Mouse (Mus musculus) C2C12 (cell line): ENCODE results near the gene Pycr2. TPM values are rescaled to one million over a fixed set of nuclear protein-coding genes. Genes with fewer than 3 reads are reported as not detected.
"Not testable (repeated sequence)": the region's sequence is repeated elsewhere in the genome, so short reads cannot be mapped to it uniquely, and the experiment has no call there.

ENCODE experiments used
- H3K27me3 ChIP-seq: one replicate; pipeline ENCODE4 v1.6.1; 2011; ENCODE audit not compliant: control insufficient read depth, insufficient read depth, insufficient read length
- H3K36me3 ChIP-seq: one replicate; pipeline ENCODE4 v1.6.1; 2011; ENCODE audit not compliant: control insufficient read depth, insufficient read depth
- H3K4me3 ChIP-seq: one replicate; pipeline ENCODE4 v1.5.1; 2011; ENCODE audit warnings: mild to moderate bottlenecking, control low read depth; ENCODE audit not compliant: poor library complexity, insufficient read depth, severe bottlenecking
- H3K79me2 ChIP-seq: one replicate; pipeline ENCODE4 v1.6.1; 2011; ENCODE audit not compliant: control insufficient read depth, insufficient read depth
- H3K79me3 ChIP-seq: one replicate; pipeline ENCODE4 v1.6.1; 2011; ENCODE audit warnings: low read depth, control low read depth
- H3ac ChIP-seq: one replicate; pipeline ENCODE3; 2011; ENCODE audit warnings: low read depth; ENCODE audit not compliant: control insufficient read depth, insufficient read length
- CEBPB ChIP-seq: IDR thresholded peaks from one replicate; pipeline ENCODE4 v1.6.1; 2011; ENCODE audit warnings: low read depth, mild to moderate bottlenecking, control low read depth, moderate library complexity
- CTCF ChIP-seq: IDR thresholded peaks from one replicate; pipeline ENCODE4 v1.5.1; 2011; ENCODE audit not compliant: control insufficient read depth, insufficient read depth, insufficient read length
- FOSL1 ChIP-seq: IDR thresholded peaks from one replicate; pipeline ENCODE4 v1.8.0; 2011; ENCODE audit warnings: mild to moderate bottlenecking, low read length; ENCODE audit not compliant: poor library complexity, insufficient read depth, severe bottlenecking
- MAX ChIP-seq: IDR thresholded peaks from one replicate; pipeline ENCODE4 v1.6.1; 2011; ENCODE audit warnings: mild to moderate bottlenecking, control low read depth
- MYOD1 ChIP-seq: IDR thresholded peaks from one replicate; pipeline ENCODE4 v1.6.1; 2011; ENCODE audit warnings: low read depth; ENCODE audit not compliant: control insufficient read depth, insufficient read length
- MYOG ChIP-seq: IDR thresholded peaks from one replicate; pipeline ENCODE4 v1.6.1; 2011; ENCODE audit not compliant: control insufficient read depth, insufficient read length; ENCODE audit errors: extremely low read depth
- USF1 ChIP-seq: IDR thresholded peaks from one replicate; pipeline ENCODE4 v1.6.1; 2011; ENCODE audit warnings: low read depth, mild to moderate bottlenecking, control low read depth, moderate library complexity
- polyA plus RNA-seq: library from polyadenylated mRNA; unstranded; fragments of >200 nt; fragmentation: generic; extraction: Trizol; gene quantifications from one replicate; pipeline ENCODE4 v1.2.1, GENCODE M21; 2012; ENCODE audit warnings: missing spikeins

Pycr2 gene
- polyA plus RNA-seq, 1 experiment, result 114 TPM

DNA sequence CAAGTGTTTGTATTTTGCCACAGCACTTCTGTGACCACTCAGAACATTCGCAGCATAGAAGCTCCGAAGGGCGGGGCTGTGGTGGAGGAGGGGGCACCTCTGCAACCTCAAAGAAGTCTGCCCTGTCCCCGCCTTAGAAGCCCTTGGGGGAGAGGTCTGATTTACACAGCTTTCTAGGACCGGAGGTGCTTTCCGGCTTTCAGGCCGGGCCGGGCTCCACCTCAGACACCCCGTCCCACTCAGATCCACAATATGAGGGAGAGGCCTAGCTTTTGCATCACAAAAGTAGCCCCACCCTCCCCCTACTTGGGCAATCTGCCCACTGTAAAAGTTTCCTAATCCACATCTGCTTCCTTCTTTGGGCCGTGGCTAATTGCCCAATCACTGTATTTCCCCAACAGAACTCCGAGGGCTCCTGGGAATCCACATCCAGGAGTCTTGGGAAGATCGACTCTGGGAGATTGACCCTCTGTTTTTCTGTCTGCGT lies 15.5 kb upstream of the Pycr2 start:
- H3K79me2 ChIP-seq, result no peaks in the 10 kb centered on the region
- H3K27me3 ChIP-seq, result peaks cover 20% of the 10 kb centered on the region
- TF ChIP-seq MAX, result no peak
- TF ChIP-seq CEBPB, result peak; percentile 52
- H3ac ChIP-seq, result no peak overlapping the region
- H3K4me3 ChIP-seq, result no peak overlapping the region
- H3K79me3 ChIP-seq, result no peaks in the 10 kb centered on the region
- H3K36me3 ChIP-seq, result no peaks in the 10 kb centered on the region

DNA sequence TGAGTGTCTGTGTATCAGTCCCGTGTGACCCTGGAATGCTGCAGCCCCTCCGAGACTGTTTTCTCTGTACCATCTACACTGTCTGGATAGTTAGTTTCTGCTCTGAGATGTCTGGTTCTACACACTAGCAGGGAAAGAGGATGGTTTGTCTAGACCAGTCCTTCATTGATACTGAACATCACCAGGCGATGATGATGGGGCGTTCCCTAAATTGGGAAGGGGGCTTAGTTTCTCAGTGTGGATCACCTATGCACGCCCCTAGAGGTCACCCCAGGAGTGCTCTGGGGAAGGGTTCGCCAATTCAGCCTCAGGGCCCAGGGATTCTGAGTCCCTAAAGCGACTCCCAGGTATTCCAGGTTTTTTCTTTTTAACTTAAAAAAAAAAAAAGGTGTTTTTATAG lies 14.9 kb upstream of the Pycr2 start:
- Histone ChIP-seq H3K27me3 (peaks cover 22% of the 10 kb centered on the region), H3K36me3 (no peaks in the 10 kb centered on the region), H3K79me2 (no peaks in the 10 kb centered on the region), H3K4me3 (no peak overlapping the region), H3ac (no peak overlapping the region), H3K79me3 (no peaks in the 10 kb centered on the region)
- TF ChIP-seq MYOG (no peak), USF1 (no peak), CTCF (no peak), MAX (no peak), FOSL1 (no peak), CEBPB (no peak), MYOD1 (no peak)

DNA sequence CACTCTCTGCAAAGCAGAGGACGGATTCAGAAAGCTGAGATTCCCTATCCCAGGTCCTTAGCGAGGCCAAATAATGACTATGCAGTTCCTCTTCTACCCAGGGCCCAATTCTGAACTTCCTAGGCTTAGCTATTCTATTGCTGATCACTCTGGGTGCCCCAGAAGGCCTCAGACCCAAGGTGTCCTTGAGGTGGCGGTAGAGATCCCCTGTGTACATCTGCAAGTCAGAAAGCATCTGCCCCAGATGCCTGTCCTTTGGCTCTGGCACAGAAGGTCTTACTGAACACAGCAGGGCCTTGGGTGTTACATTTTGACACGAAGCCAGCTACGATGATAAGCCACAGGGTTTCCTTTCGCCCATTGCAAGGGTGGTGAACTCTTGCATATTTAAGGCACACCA lies 14.3 kb upstream of the Pycr2 start:
- H3K4me3 ChIP-seq, result no peak overlapping the region
- no peaks in the 10 kb centered on the region for H3K79me2 ChIP-seq
- H3K79me3 ChIP-seq, result no peaks in the 10 kb centered on the region
- no peak for TF ChIP-seq MYOG
- no peak for TF ChIP-seq CTCF
- TF ChIP-seq FOSL1, result no peak
- TF ChIP-seq MAX, result no peak
- TF ChIP-seq CEBPB, result no peak
- TF ChIP-seq USF1, result no peak
- no peak for TF ChIP-seq MYOD1
- H3K36me3 ChIP-seq, result no peaks in the 10 kb centered on the region
- H3ac ChIP-seq, result no peak overlapping the region
- H3K27me3 ChIP-seq, result peaks cover 25% of the 10 kb centered on the region

DNA sequence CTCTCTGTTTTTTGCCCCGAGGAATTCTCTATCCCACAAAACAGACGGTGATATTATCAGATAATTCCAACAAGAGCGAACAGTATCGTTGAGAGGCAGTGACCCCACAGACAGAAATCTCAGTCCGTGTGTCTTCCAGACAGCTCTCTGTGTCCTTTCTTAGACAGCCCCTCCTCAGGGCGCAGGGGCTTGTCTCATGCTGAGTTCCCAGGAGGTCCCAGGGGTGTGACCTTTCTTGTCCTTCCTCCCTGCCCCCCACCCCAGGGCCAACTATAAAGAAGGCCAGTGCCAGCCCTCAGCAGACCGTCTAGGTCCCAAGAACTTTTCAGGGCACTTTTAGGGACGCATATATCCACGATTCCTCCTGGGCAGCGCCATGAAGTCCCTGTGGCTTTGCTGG lies 11.3 kb upstream of the Pycr2 start, which contains the start of gene Lefty2:
Lefty2 (plus strand) TSS at position 301 of the 400 bp plus-strand sequence.
- TF ChIP-seq MYOG (no peak), USF1 (no peak), CTCF (no peak)
- H3K27me3 ChIP-seq, result peaks cover 43% of the 10 kb centered on the region
- no peaks in the 10 kb centered on the region for H3K79me3 ChIP-seq
- H3ac ChIP-seq, result no peak within 1 kb of the TSS
- H3K79me2 ChIP-seq, result no peaks in the 10 kb centered on the region
- H3K36me3 ChIP-seq, result no peaks in the 10 kb centered on the region
- H3K4me3 ChIP-seq, result no peak within 1 kb of the TSS

DNA sequence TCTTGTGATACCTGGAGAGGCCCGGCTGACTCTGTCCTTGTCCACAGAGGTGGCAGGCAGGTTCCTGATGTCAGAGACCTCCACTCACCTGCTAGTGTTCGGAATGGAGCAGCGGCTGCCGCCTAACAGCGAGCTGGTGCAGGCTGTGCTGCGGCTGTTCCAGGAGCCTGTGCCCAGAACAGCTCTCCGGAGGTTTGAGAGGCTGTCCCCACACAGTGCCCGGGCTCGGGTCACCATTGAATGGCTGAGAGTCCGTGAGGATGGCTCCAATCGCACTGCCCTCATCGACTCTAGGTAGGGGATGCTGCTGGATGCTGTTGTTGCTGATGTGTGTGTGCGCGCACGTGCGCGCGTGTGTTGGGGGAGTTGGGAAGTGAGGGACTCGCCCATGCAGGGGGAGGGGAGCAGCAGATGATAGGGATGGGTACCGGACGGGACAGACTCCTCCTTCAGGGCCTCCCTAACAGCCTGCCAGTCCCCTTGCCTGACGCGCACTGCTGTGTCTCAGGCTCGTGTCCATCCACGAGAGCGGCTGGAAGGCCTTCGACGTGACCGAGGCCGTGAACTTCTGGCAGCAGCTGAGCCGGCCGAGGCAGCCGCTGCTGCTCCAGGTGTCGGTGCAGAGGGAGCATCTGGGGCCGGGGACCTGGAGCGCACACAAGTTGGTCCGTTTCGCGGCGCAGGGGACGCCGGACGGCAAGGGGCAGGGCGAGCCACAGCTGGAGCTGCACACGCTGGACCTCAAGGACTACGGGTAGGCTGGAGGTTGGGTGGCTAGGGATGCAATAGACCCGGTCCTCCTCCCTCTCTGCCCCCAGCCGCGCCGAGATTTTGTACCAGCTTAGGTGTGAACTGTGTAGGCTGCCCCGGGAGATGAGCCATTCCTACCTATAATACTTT lies 9.8 kb upstream of the Pycr2 start:
- H3K4me3 ChIP-seq, H3K79me3 ChIP-seq, H3ac ChIP-seq, H3K79me2 ChIP-seq, H3K36me3 ChIP-seq: not testable (repeated sequence)
- H3K27me3 ChIP-seq, result peaks cover 48% of the 10 kb centered on the region

DNA sequence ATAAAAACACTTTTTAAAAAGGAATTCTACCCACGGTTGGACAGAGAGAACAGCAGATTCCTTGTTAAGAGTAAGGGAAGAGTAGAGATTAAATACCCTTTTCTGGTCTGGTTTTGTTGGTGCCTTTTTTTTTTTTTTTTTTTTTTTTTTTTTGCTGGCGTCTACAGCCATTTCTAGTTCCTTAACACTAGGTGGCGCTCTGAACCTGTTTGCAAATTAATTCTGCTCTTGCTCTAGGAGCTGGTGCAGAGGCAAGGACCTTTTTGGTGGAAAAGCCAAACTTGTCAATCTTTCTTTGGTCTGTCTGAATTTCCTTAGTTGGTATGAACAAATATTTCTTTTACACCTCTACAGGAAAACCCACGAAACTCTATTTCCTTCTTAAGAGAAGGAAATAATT lies 3.0 kb upstream of the Pycr2 start:
- Histone ChIP-seq H3K36me3 (no peaks in the 10 kb centered on the region), H3K27me3 (peaks cover 16% of the 10 kb centered on the region), H3ac (no peak overlapping the region), H3K4me3 (no peak overlapping the region), H3K79me2 (peaks cover 20% of the 10 kb centered on the region), H3K79me3 (peaks cover 19% of the 10 kb centered on the region)
- no peak for TF ChIP-seq CTCF
- TF ChIP-seq MAX, result no peak
- no peak for TF ChIP-seq CEBPB
- no peak for TF ChIP-seq FOSL1
- TF ChIP-seq MYOD1, result no peak
- no peak for TF ChIP-seq USF1
- no peak for TF ChIP-seq MYOG
